ENCODE assay signal across 8 mouse cellular contexts in genomic region chr13:49306771-49307310, GRCm38 (mm10). TPM values are rescaled to one million over a fixed set of nuclear protein-coding genes. Genes with fewer than 3 reads are reported as not detected.
DNase-seq lines count a peak whose midpoint lies in the region; ATAC-seq and TF ChIP-seq lines count a peak whose summit lies in the region.

No protein-coding gene starts in this region.

- H3K27ac ChIP-seq in cerebellum, adult 2 months (ENCODE audit: insufficient read depth, low read length) = peak overlapping the region; percentile 71; the same call in 1 of the 2 replicates
- peak overlapping the region; percentile 62 for H3K27ac ChIP-seq in lung, embryonic 15.5 days
- peak overlapping the region; percentile 70 for H3K27ac ChIP-seq in limb, embryonic 15.5 days
- H3K27ac ChIP-seq in stomach, embryonic 16.5 days (ENCODE audit: low read length) = peak overlapping the region; percentile 83

- TF ChIP-seq CTCF in cerebellum, adult 2 months (IDR thresholded peaks at IDR 0.05; ENCODE audit: borderline replicate concordance, insufficient read depth, low read depth, low read length) = no peak

- no peaks in the 10 kb centered on the region for H3K4me1 ChIP-seq in cerebellum, adult 2 months (ENCODE audit: control insufficient read depth, insufficient read depth, low read length)
- H3K4me1 ChIP-seq in lung, embryonic 15.5 days = peaks cover 17% of the 10 kb centered on the region
- H3K4me1 ChIP-seq in limb, embryonic 15.5 days = peaks cover 8% of the 10 kb centered on the region; the same call in 1 of the 2 replicates
- peaks cover 14% of the 10 kb centered on the region for H3K4me1 ChIP-seq in stomach, embryonic 16.5 days (ENCODE audit: control insufficient read depth, insufficient read depth, low read length)

- WGBS in cerebellum, adult 2 months = 70% methylated on average over 7 of the region's 7 CpGs
- 44% methylated on average over 7 of the region's 7 CpGs for WGBS in lung, embryonic 15.5 days
- WGBS in limb, embryonic 15.5 days = 64% methylated on average over 7 of the region's 7 CpGs
- 38% methylated on average over 7 of the region's 7 CpGs for WGBS in stomach, embryonic 16.5 days

- no peak for TF ChIP-seq POLR2A in cerebellum, adult 2 months (IDR thresholded peaks at IDR 0.05; ENCODE audit: borderline replicate concordance, insufficient read depth, low read length)

- ATAC-seq in lung, embryonic 15.5 days (ENCODE audit: borderline replicate concordance, extremely low read depth, low FRiP score, low TSS enrichment) = no peak
- no peak for ATAC-seq in limb, embryonic 15.5 days (ENCODE audit: insufficient number of reproducible peaks, low FRiP score, low TSS enrichment, low read depth)
- no peak; the same call in 1 of the 2 replicates for ATAC-seq in stomach, embryonic 16.5 days (ENCODE audit: insufficient read depth, low FRiP score)

- no peaks in the 10 kb centered on the region for H3K36me3 ChIP-seq in lung, embryonic 15.5 days
- no peaks in the 10 kb centered on the region for H3K36me3 ChIP-seq in limb, embryonic 15.5 days
- no peaks in the 10 kb centered on the region for H3K36me3 ChIP-seq in stomach, embryonic 16.5 days (ENCODE audit: control insufficient read depth, insufficient read depth, low read length)

- peak overlapping the region; percentile 17; the same call in 1 of the 2 replicates for H3K4me2 ChIP-seq in lung, embryonic 15.5 days
- H3K4me2 ChIP-seq in limb, embryonic 15.5 days = no peak overlapping the region
- peak overlapping the region; percentile 35 for H3K4me2 ChIP-seq in stomach, embryonic 16.5 days (ENCODE audit: low read depth, low read length)

- DNase-seq in cerebellum, adult 2 months = no peak
- DNase-seq in cerebellum, adult 9-10 months = no peak
- DNase-seq in lung, postnatal 14 days = no peak
- DNase-seq in gastrocnemius, adult 8-10 months (ENCODE audit: low spot score in 2 of 2) = no peak
- DNase-seq in MN1 (ENCODE audit: low spot score) = no peak

- H3K9ac ChIP-seq in lung, embryonic 15.5 days = no peak overlapping the region
- no peak overlapping the region for H3K9ac ChIP-seq in limb, embryonic 15.5 days
- peak overlapping the region; percentile 43 for H3K9ac ChIP-seq in stomach, embryonic 16.5 days (ENCODE audit: low read length)

- no peaks in the 10 kb centered on the region for H3K27me3 ChIP-seq in cerebellum, adult 2 months (ENCODE audit: control insufficient read depth, insufficient read depth, low read length)
- H3K27me3 ChIP-seq in lung, embryonic 15.5 days = no peaks in the 10 kb centered on the region
- no peaks in the 10 kb centered on the region for H3K27me3 ChIP-seq in limb, embryonic 15.5 days
- H3K27me3 ChIP-seq in stomach, embryonic 16.5 days (ENCODE audit: control insufficient read depth, insufficient read depth, low read length) = no peaks in the 10 kb centered on the region

- H3K4me3 ChIP-seq in cerebellum, adult 2 months (replicated peaks; ENCODE audit: insufficient read depth, low read depth, low read length) = no peak overlapping the region
- H3K4me3 ChIP-seq in lung, embryonic 15.5 days = no peak overlapping the region
- no peak overlapping the region for H3K4me3 ChIP-seq in limb, embryonic 15.5 days
- peak overlapping the region; percentile 4 for H3K4me3 ChIP-seq in stomach, embryonic 16.5 days (replicated peaks; ENCODE audit: low read length)

- no peaks in the 10 kb centered on the region for H3K9me3 ChIP-seq in lung, embryonic 15.5 days
- no peaks in the 10 kb centered on the region for H3K9me3 ChIP-seq in limb, embryonic 15.5 days
- no peaks in the 10 kb centered on the region for H3K9me3 ChIP-seq in stomach, embryonic 16.5 days (replicated peaks; ENCODE audit: control insufficient read depth, low read length)

RNA-seq across cellular contexts. Expression of gene Fgd3, which starts 13.3 kb away (rescaled TPM):
- 13.7 and 13.8 TPM in 2 replicates for polyA plus RNA-seq in cerebellum, adult 2 months (2012; rRNA removed)
- 0.30 and 0.33 TPM in 2 replicates for polyA plus RNA-seq in lung, embryonic 15.5 days (2015; fragmentation: Nextera tagmentation; extraction: Ambion mirVana)
- 0.37 and 0.40 TPM in 2 replicates for polyA plus RNA-seq in limb, embryonic 15.5 days (2015; fragmentation: Nextera tagmentation; extraction: Ambion mirVana)
- polyA plus RNA-seq in stomach, embryonic 16.5 days (2015; fragmentation: Nextera tagmentation; extraction: Ambion mirVana) = 0.40 and 0.51 TPM in 2 replicates
- 1 to 10 TPM in 2 of 4 experiments, under 1 TPM in 2; 0.34 to 1.5 (median 0.98) TPM for total RNA-seq in gastrocnemius, adult 8-10 months (2022)

RNA-seq across cellular contexts. Expression of gene Bicd2, which starts 34.5 kb away (rescaled TPM):
- 50.6 and 50.7 TPM in 2 replicates for polyA plus RNA-seq in cerebellum, adult 2 months (2012; rRNA removed)
- polyA plus RNA-seq in lung, embryonic 15.5 days (2015; fragmentation: Nextera tagmentation; extraction: Ambion mirVana) = 33.1 and 34.7 TPM in 2 replicates
- 41.1 and 42.0 TPM in 2 replicates for polyA plus RNA-seq in limb, embryonic 15.5 days (2015; fragmentation: Nextera tagmentation; extraction: Ambion mirVana)
- polyA plus RNA-seq in stomach, embryonic 16.5 days (2015; fragmentation: Nextera tagmentation; extraction: Ambion mirVana) = 26.5 and 26.7 TPM in 2 replicates
- 10 to 100 TPM; 21.6 to 26.7 (median 24.6) TPM for total RNA-seq in gastrocnemius, adult 8-10 months (2022)

RNA-seq across cellular contexts. Expression of gene Susd3, which starts 58.3 kb away (rescaled TPM):
- polyA plus RNA-seq in cerebellum, adult 2 months (2012; rRNA removed) = 1.1 and 1.2 TPM in 2 replicates
- 1.5 and 2.2 TPM in 2 replicates for polyA plus RNA-seq in lung, embryonic 15.5 days (2015; fragmentation: Nextera tagmentation; extraction: Ambion mirVana)
- 1.9 and 2.0 TPM in 2 replicates for polyA plus RNA-seq in limb, embryonic 15.5 days (2015; fragmentation: Nextera tagmentation; extraction: Ambion mirVana)
- 0.95 and 1.2 TPM in 2 replicates for polyA plus RNA-seq in stomach, embryonic 16.5 days (2015; fragmentation: Nextera tagmentation; extraction: Ambion mirVana)
- under 1 TPM in 1 of 4 experiments, not detected in 3; 0.94 TPM for total RNA-seq in gastrocnemius, adult 8-10 months (2022)
